Mouse (Mus musculus): Measurements from ENCODE around the gene Mettl8. TPM values are rescaled to one million over a fixed set of nuclear protein-coding genes. Genes with fewer than 3 reads are reported as not detected.

Mettl8 gene
- polyA plus RNA-seq, 1 experiment from 2014 or later, result 26.1 TPM

- Histone ChIP-seq H3K9ac (ENCODE audit: low read depth, low read length) (no peak overlapping the region), H3K27me3 (ENCODE audit: control insufficient read depth, insufficient read depth, low read length) (no peaks in the 10 kb centered on the region), H3K4me1 (replicated peaks; ENCODE audit: control insufficient read depth, insufficient read depth, low read length) (no peaks in the 10 kb centered on the region), H3K36me3 (ENCODE audit: control insufficient read depth, insufficient read depth, low read length) (no peaks in the 10 kb centered on the region), H3K9me3 (ENCODE audit: control insufficient read depth, low read length) (no peaks in the 10 kb centered on the region), H3K27ac (ENCODE audit: low read depth, low read length) (no peak overlapping the region), H3K4me3 (ENCODE audit: low read depth, low read length) (no peak overlapping the region), H3K4me2 (replicated peaks; ENCODE audit: low read depth, low read length) (no peak overlapping the region)
- DNase-seq (ENCODE audit: low spot score) (no peak), ATAC-seq (ENCODE audit: low FRiP score) (no peak)
- WGBS, result 79% methylated on average over 1 of the region's 1 CpGs
Measured at GRCm38 (mm10) chr2:71002509-71002908, 52.9 kb downstream of the Mettl8 start.

- no peaks in the 10 kb centered on the region for H3K27me3 ChIP-seq (ENCODE audit: control insufficient read depth, insufficient read depth, low read length)
- no peak overlapping the region for H3K4me3 ChIP-seq (ENCODE audit: low read depth, low read length)
- no peaks in the 10 kb centered on the region for H3K9me3 ChIP-seq (ENCODE audit: control insufficient read depth, low read length)
- DNase-seq (ENCODE audit: low spot score) (no peak), ATAC-seq (ENCODE audit: low FRiP score) (no peak)
- no peak overlapping the region for H3K9ac ChIP-seq (ENCODE audit: low read depth, low read length)
- no peak overlapping the region for H3K4me2 ChIP-seq (replicated peaks; ENCODE audit: low read depth, low read length)
- no peaks in the 10 kb centered on the region for H3K36me3 ChIP-seq (ENCODE audit: control insufficient read depth, insufficient read depth, low read length)
- no peak overlapping the region for H3K27ac ChIP-seq (ENCODE audit: low read depth, low read length)
- no peaks in the 10 kb centered on the region for H3K4me1 ChIP-seq (replicated peaks; ENCODE audit: control insufficient read depth, insufficient read depth, low read length)
- 82% methylated on average over 2 of the region's 2 CpGs for WGBS
Measured at GRCm38 (mm10) chr2:70998771-70999170, 56.6 kb downstream of the Mettl8 start.

GRCm38 (mm10) chr2:70996438-70996837 lies 58.9 kb downstream of the Mettl8 start:
- no peak overlapping the region for H3K27ac ChIP-seq (ENCODE audit: low read depth, low read length)
- no peak overlapping the region for H3K9ac ChIP-seq (ENCODE audit: low read depth, low read length)
- ATAC-seq (ENCODE audit: low FRiP score) (no peak), DNase-seq (ENCODE audit: low spot score) (no peak)
- no peaks in the 10 kb centered on the region for H3K4me1 ChIP-seq (replicated peaks; ENCODE audit: control insufficient read depth, insufficient read depth, low read length)
- no peaks in the 10 kb centered on the region for H3K9me3 ChIP-seq (ENCODE audit: control insufficient read depth, low read length)
- H3K27me3 ChIP-seq (ENCODE audit: control insufficient read depth, insufficient read depth, low read length), result no peaks in the 10 kb centered on the region
- H3K36me3 ChIP-seq (ENCODE audit: control insufficient read depth, insufficient read depth, low read length), result no peaks in the 10 kb centered on the region
- WGBS, result 91% methylated on average over 7 of the region's 7 CpGs
- no peak overlapping the region for H3K4me2 ChIP-seq (replicated peaks; ENCODE audit: low read depth, low read length)
- no peak overlapping the region for H3K4me3 ChIP-seq (ENCODE audit: low read depth, low read length)

GRCm38 (mm10) chr2:70995900-70996299 lies 59.5 kb downstream of the Mettl8 start:
- H3K27me3 ChIP-seq (ENCODE audit: control insufficient read depth, insufficient read depth, low read length), result no peaks in the 10 kb centered on the region
- no peaks in the 10 kb centered on the region for H3K36me3 ChIP-seq (ENCODE audit: control insufficient read depth, insufficient read depth, low read length)
- ATAC-seq (ENCODE audit: low FRiP score), result no peak
- no peaks in the 10 kb centered on the region for H3K9me3 ChIP-seq (ENCODE audit: control insufficient read depth, low read length)
- H3K4me2 ChIP-seq (replicated peaks; ENCODE audit: low read depth, low read length), result no peak overlapping the region
- H3K4me3 ChIP-seq (ENCODE audit: low read depth, low read length), result no peak overlapping the region
- no peak for DNase-seq (ENCODE audit: low spot score)
- no peak overlapping the region for H3K27ac ChIP-seq (ENCODE audit: low read depth, low read length)
- H3K9ac ChIP-seq (ENCODE audit: low read depth, low read length), result no peak overlapping the region
- WGBS, result 92% methylated on average over 4 of the region's 4 CpGs
- H3K4me1 ChIP-seq (replicated peaks; ENCODE audit: control insufficient read depth, insufficient read depth, low read length), result no peaks in the 10 kb centered on the region

GRCm38 (mm10) chr2:70993740-70994139 lies 61.6 kb downstream of the Mettl8 start:
- no peaks in the 10 kb centered on the region for H3K36me3 ChIP-seq (ENCODE audit: control insufficient read depth, insufficient read depth, low read length)
- H3K27me3 ChIP-seq (ENCODE audit: control insufficient read depth, insufficient read depth, low read length), result no peaks in the 10 kb centered on the region
- no peaks in the 10 kb centered on the region for H3K9me3 ChIP-seq (ENCODE audit: control insufficient read depth, low read length)
- 79% methylated on average over 3 of the region's 3 CpGs for WGBS
- no peak overlapping the region for H3K27ac ChIP-seq (ENCODE audit: low read depth, low read length)
- ATAC-seq (ENCODE audit: low FRiP score) (no peak), DNase-seq (ENCODE audit: low spot score) (no peak)
- no peak overlapping the region for H3K4me2 ChIP-seq (replicated peaks; ENCODE audit: low read depth, low read length)
- no peak overlapping the region for H3K4me3 ChIP-seq (ENCODE audit: low read depth, low read length)
- H3K9ac ChIP-seq (ENCODE audit: low read depth, low read length), result no peak overlapping the region
- no peaks in the 10 kb centered on the region; the same call in 1 of the 2 replicates for H3K4me1 ChIP-seq (replicated peaks; ENCODE audit: control insufficient read depth, insufficient read depth, low read length)

- Histone ChIP-seq H3K27ac (ENCODE audit: low read depth, low read length) (no peak overlapping the region), H3K27me3 (ENCODE audit: control insufficient read depth, insufficient read depth, low read length) (no peaks in the 10 kb centered on the region), H3K36me3 (ENCODE audit: control insufficient read depth, insufficient read depth, low read length) (no peaks in the 10 kb centered on the region), H3K9ac (ENCODE audit: low read depth, low read length) (no peak overlapping the region), H3K4me2 (replicated peaks; ENCODE audit: low read depth, low read length) (no peak overlapping the region), H3K4me3 (ENCODE audit: low read depth, low read length) (no peak overlapping the region), H3K4me1 (replicated peaks; ENCODE audit: control insufficient read depth, insufficient read depth, low read length) (no peaks in the 10 kb centered on the region; the same call in 1 of the 2 replicates), H3K9me3 (ENCODE audit: control insufficient read depth, low read length) (no peaks in the 10 kb centered on the region)
- no peak for DNase-seq (ENCODE audit: low spot score)
- ATAC-seq (ENCODE audit: low FRiP score), result no peak
- 72% methylated on average over 2 of the region's 2 CpGs for WGBS
Measured at GRCm38 (mm10) chr2:70992715-70993114, 62.7 kb downstream of the Mettl8 start.

- Histone ChIP-seq H3K4me3 (ENCODE audit: low read depth, low read length) (no peak overlapping the region), H3K9me3 (ENCODE audit: control insufficient read depth, low read length) (no peaks in the 10 kb centered on the region), H3K9ac (ENCODE audit: low read depth, low read length) (no peak overlapping the region), H3K27me3 (ENCODE audit: control insufficient read depth, insufficient read depth, low read length) (no peaks in the 10 kb centered on the region), H3K36me3 (ENCODE audit: control insufficient read depth, insufficient read depth, low read length) (no peaks in the 10 kb centered on the region), H3K4me1 (replicated peaks; ENCODE audit: control insufficient read depth, insufficient read depth, low read length) (no peaks in the 10 kb centered on the region; the same call in 1 of the 2 replicates), H3K4me2 (replicated peaks; ENCODE audit: low read depth, low read length) (no peak overlapping the region), H3K27ac (ENCODE audit: low read depth, low read length) (no peak overlapping the region)
- 81% methylated on average over 4 of the region's 4 CpGs for WGBS
- DNase-seq (ENCODE audit: low spot score) (no peak), ATAC-seq (ENCODE audit: low FRiP score) (no peak)
Measured at GRCm38 (mm10) chr2:70990196-70990595, 65.2 kb downstream of the Mettl8 start.

- Histone ChIP-seq H3K36me3 (ENCODE audit: control insufficient read depth, insufficient read depth, low read length) (no peaks in the 10 kb centered on the region), H3K27ac (ENCODE audit: low read depth, low read length) (no peak overlapping the region), H3K4me2 (replicated peaks; ENCODE audit: low read depth, low read length) (no peak overlapping the region), H3K4me1 (replicated peaks; ENCODE audit: control insufficient read depth, insufficient read depth, low read length) (no peaks in the 10 kb centered on the region; the same call in 1 of the 2 replicates), H3K9me3 (ENCODE audit: control insufficient read depth, low read length) (no peaks in the 10 kb centered on the region), H3K4me3 (ENCODE audit: low read depth, low read length) (no peak overlapping the region), H3K27me3 (ENCODE audit: control insufficient read depth, insufficient read depth, low read length) (no peaks in the 10 kb centered on the region), H3K9ac (ENCODE audit: low read depth, low read length) (no peak overlapping the region)
- WGBS, result 79% methylated on average over 17 of the region's 17 CpGs
- DNase-seq (ENCODE audit: low spot score), result no peak
- ATAC-seq (ENCODE audit: low FRiP score), result no peak
Measured at GRCm38 (mm10) chr2:70989201-70990191, 65.9 kb downstream of the Mettl8 start.

GRCm38 (mm10) chr2:70978271-70978670 lies 77.1 kb downstream of the Mettl8 start:
- H3K9ac ChIP-seq (ENCODE audit: low read depth, low read length), result no peak overlapping the region
- DNase-seq (ENCODE audit: low spot score), result no peak

More at GRCm38 (mm10) chr2:70978271-70978670, 77.1 kb downstream of the Mettl8 start:
- Histone ChIP-seq H3K4me3 (ENCODE audit: low read depth, low read length) (no peak overlapping the region), H3K9me3 (ENCODE audit: control insufficient read depth, low read length) (no peaks in the 10 kb centered on the region), H3K4me2 (replicated peaks; ENCODE audit: low read depth, low read length) (no peak overlapping the region), H3K27me3 (ENCODE audit: control insufficient read depth, insufficient read depth, low read length) (no peaks in the 10 kb centered on the region), H3K36me3 (ENCODE audit: control insufficient read depth, insufficient read depth, low read length) (no peaks in the 10 kb centered on the region), H3K4me1 (replicated peaks; ENCODE audit: control insufficient read depth, insufficient read depth, low read length) (no peaks in the 10 kb centered on the region), H3K27ac (ENCODE audit: low read depth, low read length) (no peak overlapping the region)
- no peak for ATAC-seq (ENCODE audit: low FRiP score)
- 83% methylated on average over 5 of the region's 5 CpGs for WGBS
